Mouse (Mus musculus): ENCODE measurements around the gene Pdlim4.

- no peak for TF ChIP-seq POLR2A (IDR thresholded peaks at IDR 0.05; ENCODE audit: borderline replicate concordance, extremely low read depth, insufficient read depth, insufficient read length, poor library complexity, severe bottlenecking)
- TF ChIP-seq CTCF (IDR thresholded peaks at IDR 0.05; ENCODE audit: borderline replicate concordance, extremely low read depth, insufficient read depth, insufficient read length) = no peak
Observed at GRCm38 (mm10) chr11:54076101-54076500, 7.3 kb upstream of the Pdlim4 start.

Data from brain, embryonic 14.5 days (tissue).